Mouse (Mus musculus) MEL (cell line): ENCODE results near the gene Pi4kb.

Source experiments
- CTCF ChIP-seq, 3 experiments: IDR thresholded peaks in 2 of 3; conservative IDR thresholded peaks in 1 of 3; 2 replicates each; pipeline ENCODE4 v1.5.1; 2011 to 2012; ENCODE audit warnings: low read length in 3 of 3, low read depth in 2 of 3, mild to moderate bottlenecking in 2 of 3, improper control_type of control experiment in 1 of 3, inconsistent platforms in 1 of 3, mixed read lengths in 1 of 3, moderate library complexity in 1 of 3; ENCODE audit not compliant: control insufficient read depth in 1 of 3, insufficient read depth in 1 of 3, poor library complexity in 1 of 3, severe bottlenecking in 1 of 3
- GABPA ChIP-seq: IDR thresholded peaks from 2 replicates; pipeline ENCODE4 v1.6.1; 2012; ENCODE audit warnings: low read depth, mild to moderate bottlenecking, inconsistent platforms, low read length, improper control_type of control experiment, moderate library complexity
- GATA1 ChIP-seq: IDR thresholded peaks from 2 replicates; pipeline ENCODE4 v1.6.1; 2011; ENCODE audit warnings: low read depth, low read length, improper control_type of control experiment
- MAFK ChIP-seq: IDR thresholded peaks from 2 replicates; pipeline ENCODE4 v1.6.1; 2011; ENCODE audit warnings: low read depth, mild to moderate bottlenecking, low read length, improper control_type of control experiment, borderline replicate concordance
- MXI1 ChIP-seq: IDR thresholded peaks from 2 replicates; pipeline ENCODE4 v1.6.1; 2011; ENCODE audit warnings: mild to moderate bottlenecking, low read depth, low read length, improper control_type of control experiment
- MYC ChIP-seq: IDR thresholded peaks from 2 replicates; pipeline ENCODE4 v1.6.1; 2011; ENCODE audit warnings: low read depth, mild to moderate bottlenecking, low read length, improper control_type of control experiment, moderate library complexity
- POLR2A ChIP-seq, 2 experiments: IDR thresholded peaks; 2 replicates each; pipeline ENCODE4 v1.6.1; 2011 to 2012; ENCODE audit warnings: low read length in 2 of 2, mild to moderate bottlenecking in 2 of 2, control low read depth in 1 of 2, improper control_type of control experiment in 1 of 2, low read depth in 1 of 2, moderate library complexity in 1 of 2; ENCODE audit not compliant: control insufficient read depth in 1 of 2, insufficient read depth in 1 of 2, poor library complexity in 1 of 2
- POLR2AphosphoS5 ChIP-seq: IDR thresholded peaks from 2 replicates; pipeline ENCODE4 v1.6.1; 2012; ENCODE audit warnings: low read depth, borderline replicate concordance, mild to moderate bottlenecking, inconsistent platforms, low read length, moderate library complexity, mixed read lengths
- SIN3A ChIP-seq: IDR thresholded peaks from 2 replicates; pipeline ENCODE4 v1.6.1; 2012; ENCODE audit warnings: low read length, improper control_type of control experiment, inconsistent platforms
- TAL1 ChIP-seq: IDR thresholded peaks from 2 replicates; pipeline ENCODE4 v1.6.1; 2012; ENCODE audit warnings: mild to moderate bottlenecking, inconsistent platforms, low read length, moderate library complexity, mixed read lengths
- UBTF ChIP-seq: IDR thresholded peaks from 2 replicates; pipeline ENCODE4 v1.6.1; 2012; ENCODE audit warnings: low read depth, mild to moderate bottlenecking, inconsistent platforms, low read length, improper control_type of control experiment, moderate library complexity, borderline replicate concordance; ENCODE audit not compliant: insufficient read depth
- USF1 ChIP-seq: IDR thresholded peaks from 2 replicates; pipeline ENCODE4 v1.6.1; 2014; ENCODE audit warnings: low read depth, mild to moderate bottlenecking, inconsistent platforms, low read length, improper control_type of control experiment, moderate library complexity
- ZMIZ1 ChIP-seq: IDR thresholded peaks from 2 replicates; pipeline ENCODE4 v1.6.1; 2012; ENCODE audit warnings: low read depth, mild to moderate bottlenecking, inconsistent platforms, low read length, improper control_type of control experiment, moderate library complexity
- ZNF384 ChIP-seq: IDR thresholded peaks from 2 replicates; pipeline ENCODE4 v1.6.1; 2012; ENCODE audit warnings: low read depth, mild to moderate bottlenecking, inconsistent platforms, low read length, improper control_type of control experiment

DNA sequence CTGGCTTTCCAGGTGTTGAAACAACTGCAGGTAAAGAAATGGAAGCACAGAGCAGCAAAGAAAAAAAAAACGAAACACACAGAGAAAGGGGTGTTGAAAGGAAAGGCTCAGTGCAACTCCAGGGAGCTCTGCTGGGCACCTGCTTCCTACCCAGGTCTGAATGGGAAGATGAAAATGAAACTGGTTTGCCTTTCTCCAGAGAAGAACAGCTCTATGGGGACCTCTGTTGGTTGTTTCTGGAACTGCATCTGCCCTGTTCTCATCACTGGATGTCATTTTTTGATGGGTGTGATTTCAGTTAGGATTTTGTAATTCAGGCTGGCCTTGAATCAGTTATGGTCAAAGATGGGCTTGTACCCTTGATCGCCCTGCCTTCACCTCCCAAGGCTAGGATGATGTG lies 22.4 kb downstream of the Pi4kb start:
- TF ChIP-seq ZNF384 (no peak), USF1 (no peak), CTCF (IDR thresholded peaks at IDR 0.05 in 2 of 3, conservative IDR thresholded peaks at IDR 0.05 in 1 of 3; ENCODE audit: control insufficient read depth in 1 of 3, insufficient read depth in 1 of 3, low read depth in 2 of 3, low read length in 3 of 3, poor library complexity in 1 of 3, severe bottlenecking in 1 of 3) (peak; percentile 61 to 100 (median 97)), GATA1 (no peak), SIN3A (peak; percentile 58; the same call in 1 of the 2 replicates), MAFK (no peak), UBTF (no peak), ZMIZ1 (no peak), MXI1 (no peak; the same call in 1 of the 2 replicates), GABPA (no peak), POLR2A (IDR thresholded peaks at IDR 0.05; ENCODE audit: control insufficient read depth in 1 of 2, insufficient read depth in 1 of 2, low read depth in 1 of 2, low read length in 2 of 2, poor library complexity in 1 of 2) (0 out of 4 replicates have a peak, but pooled peaks of 1 of the 2 experiments have one; percentile 28), TAL1 (no peak), POLR2AphosphoS5 (no peak), MYC (no peak)
